Comparison of ENCODE assay signal across 8 mouse cellular contexts in the genomic region with DNA sequence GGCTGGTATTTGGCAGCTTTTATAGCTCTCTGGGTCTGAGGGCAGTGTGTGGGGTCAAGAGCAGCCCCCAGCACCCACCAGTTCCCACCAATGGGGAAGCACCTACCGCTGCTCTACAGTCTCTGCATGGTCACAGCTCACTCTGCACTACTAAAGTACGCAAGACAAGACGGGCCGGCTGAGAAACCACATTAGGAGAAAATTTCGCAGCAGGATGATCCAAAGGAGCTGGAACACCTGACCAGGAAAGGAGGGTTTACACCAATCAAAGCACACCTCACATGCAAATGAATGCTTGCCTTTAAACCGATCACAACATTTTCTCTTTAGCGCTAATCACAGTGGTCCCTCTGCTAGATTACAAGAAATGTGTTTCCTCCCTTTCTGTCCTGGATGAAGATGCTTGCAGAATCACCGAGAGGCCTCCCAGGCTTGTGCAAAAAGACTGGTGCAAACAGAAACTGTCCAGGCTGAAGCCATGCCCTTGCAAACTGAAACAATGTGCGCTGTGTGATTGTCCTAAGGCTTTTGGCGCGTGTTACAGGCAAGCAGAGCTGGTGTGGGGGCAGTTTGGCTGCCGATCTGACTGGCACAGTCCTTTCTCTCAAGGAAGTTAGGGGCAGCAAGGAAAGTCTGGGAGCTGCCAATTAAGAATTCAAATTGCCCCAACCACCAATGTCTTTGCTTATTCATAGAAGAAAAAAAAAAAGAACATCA. TPM values are rescaled to one million over a fixed set of nuclear protein-coding genes. Genes with fewer than 3 reads are reported as not detected.
DNase-seq lines count a peak whose midpoint lies in the region; ATAC-seq and TF ChIP-seq lines count a peak whose summit lies in the region.

No protein-coding gene starts in this region.

- 32% methylated on average over 12 of the region's 12 CpGs for WGBS in lung, adult 2 months
- 13% methylated on average over 12 of the region's 12 CpGs for WGBS in hindbrain, embryonic 14.5 days
- WGBS in midbrain, embryonic 16.5 days: 17% methylated on average over 12 of the region's 12 CpGs

- ATAC-seq in hindbrain, embryonic 14.5 days (ENCODE audit: low FRiP score): no peak
- ATAC-seq in midbrain, embryonic 16.5 days: no peak

- DNase-seq in cerebellum, adult 9-11 months: peak; percentile 8
- DNase-seq in cerebellum, postnatal 4 days (ENCODE audit: low spot score in 2 of 2): no peak
- peak; percentile 7 for DNase-seq in lung, adult 2 months
- DNase-seq in lung, adult 18-20 months: no peak
- no peak for DNase-seq in hindbrain, embryonic 14.5 days (ENCODE audit: low spot score)
- DNase-seq in ovary, postnatal 10 days (ENCODE audit: low spot score): no peak
- no peak for DNase-seq in urinary bladder, postnatal 36 days (ENCODE audit: low spot score in 2 of 2)

- H3K27ac ChIP-seq in hindbrain, embryonic 14.5 days: no peak overlapping the region
- no peak overlapping the region for H3K27ac ChIP-seq in midbrain, embryonic 16.5 days (ENCODE audit: low read length)

- H3K4me2 ChIP-seq in hindbrain, embryonic 14.5 days (replicated peaks): peak overlapping the region; percentile 32
- H3K4me2 ChIP-seq in midbrain, embryonic 16.5 days (ENCODE audit: low read length): peak overlapping the region; percentile 37

- no peak for TF ChIP-seq POLR2A in lung, adult 2 months (IDR thresholded peaks at IDR 0.05; ENCODE audit: borderline replicate concordance, extremely low read depth, low read depth, low read length)

- no peaks in the 10 kb centered on the region for H3K9me3 ChIP-seq in hindbrain, embryonic 14.5 days (ENCODE audit: control insufficient read depth, low read length)
- no peaks in the 10 kb centered on the region for H3K9me3 ChIP-seq in midbrain, embryonic 16.5 days (replicated peaks; ENCODE audit: control insufficient read depth, low read length, poor library complexity, severe bottlenecking)

- peaks cover 8% of the 10 kb centered on the region for H3K4me1 ChIP-seq in lung, adult 2 months (ENCODE audit: control insufficient read depth, insufficient read depth, low read length)
- H3K4me1 ChIP-seq in hindbrain, embryonic 14.5 days (replicated peaks; ENCODE audit: control insufficient read depth, insufficient read depth, low read length): peaks cover 8% of the 10 kb centered on the region; the same call in 1 of the 2 replicates
- peaks cover 8% of the 10 kb centered on the region; the same call in 1 of the 2 replicates for H3K4me1 ChIP-seq in midbrain, embryonic 16.5 days (ENCODE audit: control insufficient read depth, insufficient read depth, low read length)

- H3K27me3 ChIP-seq in hindbrain, embryonic 14.5 days (ENCODE audit: control insufficient read depth, insufficient read depth, low read length): peaks cover 46% of the 10 kb centered on the region
- H3K27me3 ChIP-seq in midbrain, embryonic 16.5 days (ENCODE audit: control insufficient read depth, insufficient read depth, low read depth, low read length): peaks cover 39% of the 10 kb centered on the region

- 0 out of 2 replicates have a peak overlapping the region, but pooled peaks have one; percentile 24 for H3K9ac ChIP-seq in hindbrain, embryonic 14.5 days
- H3K9ac ChIP-seq in midbrain, embryonic 16.5 days (ENCODE audit: low read depth, low read length): no peak overlapping the region

- no peak overlapping the region for H3K4me3 ChIP-seq in lung, adult 2 months (replicated peaks; ENCODE audit: extremely low read depth, low read depth, low read length)
- peak overlapping the region; percentile 7 for H3K4me3 ChIP-seq in hindbrain, embryonic 14.5 days (replicated peaks; ENCODE audit: low read length)
- H3K4me3 ChIP-seq in midbrain, embryonic 16.5 days (ENCODE audit: low read depth, low read length): 0 out of 2 replicates have a peak overlapping the region, but pooled peaks have one; percentile 20

- H3K36me3 ChIP-seq in hindbrain, embryonic 14.5 days (replicated peaks; ENCODE audit: control insufficient read depth, insufficient read depth): no peaks in the 10 kb centered on the region
- H3K36me3 ChIP-seq in midbrain, embryonic 16.5 days (ENCODE audit: control insufficient read depth, insufficient read depth, low read length): no peaks in the 10 kb centered on the region

- no peak for TF ChIP-seq CTCF in lung, adult 2 months (IDR thresholded peaks at IDR 0.05; ENCODE audit: insufficient read depth, low read length)

RNA-seq across cellular contexts. Expression of gene Zfp213, which starts 21.9 kb away (rescaled TPM):
- 13.4 and 14.0 TPM in 2 replicates for polyA plus RNA-seq in lung, adult 2 months (2012; rRNA removed)
- 15.4 and 15.6 TPM in 2 replicates for polyA plus RNA-seq in hindbrain, embryonic 14.5 days (2014; fragmentation: Nextera tagmentation; extraction: Ambion mirVana)
- polyA plus RNA-seq in midbrain, embryonic 16.5 days (2015; fragmentation: Nextera tagmentation; extraction: Ambion mirVana): 16.0 and 17.9 TPM in 2 replicates

RNA-seq across cellular contexts. Expression of gene Zfp13, which starts 57.1 kb away (rescaled TPM):
- polyA plus RNA-seq in lung, adult 2 months (2012; rRNA removed): 14.9 and 15.2 TPM in 2 replicates
- 20.3 and 21.4 TPM in 2 replicates for polyA plus RNA-seq in hindbrain, embryonic 14.5 days (2014; fragmentation: Nextera tagmentation; extraction: Ambion mirVana)
- 28.4 and 29.4 TPM in 2 replicates for polyA plus RNA-seq in midbrain, embryonic 16.5 days (2015; fragmentation: Nextera tagmentation; extraction: Ambion mirVana)

RNA-seq across cellular contexts. Expression of gene Zscan10, which starts 58.5 kb away (rescaled TPM):
- 0.06 TPM in 1 of 2 replicates, not detected in the other for polyA plus RNA-seq in lung, adult 2 months (2012; rRNA removed)
- polyA plus RNA-seq in hindbrain, embryonic 14.5 days (2014; fragmentation: Nextera tagmentation; extraction: Ambion mirVana): 0.25 and 0.27 TPM in 2 replicates
- polyA plus RNA-seq in midbrain, embryonic 16.5 days (2015; fragmentation: Nextera tagmentation; extraction: Ambion mirVana): not detected in 2 replicates

Comparison
In these comparisons a context has a peak if more than half of its experiments do, and no peak if none do; other contexts are left out.
1. DNase-seq: peak in cerebellum, adult 9-11 months (single experiment) and lung, adult 2 months (single experiment); none in cerebellum, postnatal 4 days (0 of 2), lung, adult 18-20 months (0 of 2), hindbrain, embryonic 14.5 days (single experiment), ovary, postnatal 10 days (single experiment) and urinary bladder, postnatal 36 days (0 of 2).